ENCODE assay signal across 15 mouse cellular contexts in genomic region chr10:3947346-3947745, GRCm38 (mm10).
"Had no signal": no experiment of that assay in that cellular context is flagged by ENCODE, and none has a peak within 500 bp of the region (broad histone marks: within the 10 kb centered on the region; RNA-seq: fewer than 3 reads in every experiment).

No protein-coding gene starts in this region.

- H3K27me3 ChIP-seq: neural tube, embryonic 13.5 days had no signal

- H3K36me3 ChIP-seq: neural tube, embryonic 13.5 days had no signal

- DNase-seq: lung, adult 18-20 months; lung, embryonic 14.5 days; lung, postnatal 10 days; lung, postnatal 4 days; midbrain, embryonic 14.5 days; right cerebral cortex, postnatal 14 days; spleen, adult 18-20 months; thymus, adult 18-20 months; thymus, postnatal 25 days; thymus, postnatal 4 days had no signal

- H3K4me2 ChIP-seq: lung, embryonic 14.5 days; neural tube, embryonic 13.5 days had no signal

- H3K4me3 ChIP-seq: midbrain, embryonic 10.5 days; myocyte; neural tube, embryonic 13.5 days had no signal

- ATAC-seq: midbrain, embryonic 16.5 days had no signal

- H3K4me1 ChIP-seq: midbrain, embryonic 10.5 days; neural tube, embryonic 13.5 days had no signal

- H3K27ac ChIP-seq: liver, embryonic 14.5 days; midbrain, embryonic 10.5 days; neural tube, embryonic 13.5 days had no signal

- H3K9me3 ChIP-seq: midbrain, embryonic 10.5 days; neural tube, embryonic 13.5 days had no signal

- H3K9ac ChIP-seq: liver, embryonic 14.5 days; lung, embryonic 14.5 days; neural tube, embryonic 13.5 days had no signal
